Mouse (Mus musculus) ES-Bruce4 (cell line): ENCODE data around the gene Sv2a.

ENCODE experiments used
- CTCF ChIP-seq: IDR thresholded peaks from one replicate; pipeline ENCODE4 v1.8.1; 2011; ENCODE audit warnings: low read depth, low read length
- EP300 ChIP-seq: IDR thresholded peaks from 2 replicates; pipeline ENCODE4 v1.6.1; 2011; ENCODE audit warnings: low read depth, low read length; ENCODE audit not compliant: insufficient read depth
- POLR2A ChIP-seq: IDR thresholded peaks from one replicate; pipeline ENCODE4 v1.8.1; 2011; ENCODE audit warnings: low read length; ENCODE audit not compliant: insufficient read depth

GRCm38 (mm10) chr3:96219661-96220130, 38.7 kb downstream of the Sv2a start, which contains the start of the genes Bola1 and Hist2h2ab:
- TF ChIP-seq CTCF (no peak), EP300 (no peak), POLR2A (no peak)
